Mouse (Mus musculus) heart, embryonic 14.5 days (tissue): Measurements from ENCODE around the gene Mrpl40. TPM values are rescaled to one million over a fixed set of nuclear protein-coding genes. Genes with fewer than 3 reads are reported as not detected.

Experiments used
- ATAC-seq: fragments of 200-750 bp; cut with Nextera tagmentation; 2 replicates; pipeline ENCODE4 v1.8.0; 2017; ENCODE audit warnings: low read depth, moderate TSS enrichment; ENCODE audit not compliant: insufficient number of reproducible peaks, insufficient read depth, low FRiP score
- H3K27ac ChIP-seq, 2 experiments: fragments of 200-500 bp in 1 of 2; fragments of 300-500 bp in 1 of 2; sonication (generic) in 1 of 2; replicated peaks in 1 of 2; 2 replicates each; pipeline ENCODE4 v1.5.1; 2012 to 2014; ENCODE audit warnings: low read depth in 2 of 2, low read length in 2 of 2, control low read depth in 1 of 2, mild to moderate bottlenecking in 1 of 2, mixed read lengths in 1 of 2; ENCODE audit not compliant: control insufficient read depth in 1 of 2, insufficient read depth in 1 of 2
- H3K27me3 ChIP-seq: fragments of 300-500 bp; sonication (generic); 2 replicates; pipeline ENCODE4 v1.6.1; 2014; ENCODE audit warnings: mild to moderate bottlenecking, low read length, control low read depth; ENCODE audit not compliant: control insufficient read depth, insufficient read depth
- H3K36me3 ChIP-seq: fragments of 300-500 bp; sonication (generic); 2 replicates; pipeline ENCODE4 v1.6.1; 2014; ENCODE audit warnings: mild to moderate bottlenecking, control low read depth, low read length, mixed read lengths; ENCODE audit not compliant: control insufficient read depth, insufficient read depth
- H3K4me1 ChIP-seq, 2 experiments: fragments of 200-500 bp in 1 of 2; fragments of 300-500 bp in 1 of 2; sonication (generic) in 1 of 2; 2 replicates each; pipeline ENCODE4 v1.6.1; 2012 to 2014; ENCODE audit warnings: low read length in 2 of 2, control low read depth in 1 of 2, mixed read lengths in 1 of 2; ENCODE audit not compliant: control insufficient read depth in 2 of 2, insufficient read depth in 2 of 2
- H3K4me2 ChIP-seq: fragments of 300-500 bp; sonication (generic); 2 replicates; pipeline ENCODE4 v1.6.1; 2014; ENCODE audit warnings: mild to moderate bottlenecking, low read length
- H3K4me3 ChIP-seq, 2 experiments: fragments of 200-500 bp in 1 of 2; fragments of 300-500 bp in 1 of 2; sonication (generic) in 1 of 2; 2 replicates each; pipeline ENCODE4 v1.5.1; 2012 to 2014; ENCODE audit warnings: low read length in 2 of 2, mild to moderate bottlenecking in 2 of 2, control low read depth in 1 of 2, low read depth in 1 of 2, moderate library complexity in 1 of 2; ENCODE audit not compliant: control insufficient read depth in 1 of 2, insufficient read depth in 1 of 2
- H3K9ac ChIP-seq: fragments of 300-500 bp; sonication (generic); 2 replicates; pipeline ENCODE4 v1.6.1; 2014; ENCODE audit warnings: mild to moderate bottlenecking, low read length
- H3K9me3 ChIP-seq: fragments of 300-500 bp; sonication (generic); 2 replicates; pipeline ENCODE4 v1.6.1; 2016; ENCODE audit warnings: low read length, control low read depth; ENCODE audit not compliant: control insufficient read depth
- WGBS: fragments of 180-500 bp; shearing (Covaris S2); extraction: QIAGEN DNeasy Blood & Tissue Kit; methylation state at CpG from one replicate; pipeline ENCODE4 v1.1.7; 2014; 5-methylcytosine and 5-hydroxymethylcytosine counted together
- polyA plus RNA-seq: library from polyadenylated mRNA; unstranded; fragments of >200 nt; fragmentation: Nextera tagmentation; extraction: Ambion mirVana; gene quantifications from 2 replicates; pipeline ENCODE4 v1.2.1, GENCODE M21; 2014

Mrpl40 gene
- polyA plus RNA-seq, 1 experiment from 2014 or later, result 90.5 TPM

- H3K27me3 ChIP-seq, result no peaks in the 10 kb centered on the region
- ATAC-seq, result no peak
- peaks cover 97% of the 10 kb centered on the region for H3K36me3 ChIP-seq
- H3K4me1 ChIP-seq, result no peaks in the 10 kb centered on the region
- no peak overlapping the region for H3K4me3 ChIP-seq
- H3K27ac ChIP-seq, result no peak overlapping the region
- WGBS, result 88% methylated on average over 3 of the region's 3 CpGs
- H3K9me3 ChIP-seq, result no peaks in the 10 kb centered on the region
- no peak overlapping the region for H3K9ac ChIP-seq
- H3K4me2 ChIP-seq, result no peak overlapping the region
These were observed 48.0 kb downstream of the Mrpl40 start for GRCm38 (mm10) chr16:18828630-18829029.

- 76% methylated on average over 4 of the region's 4 CpGs for WGBS
- no peak for ATAC-seq
- Histone ChIP-seq H3K27me3 (no peaks in the 10 kb centered on the region), H3K4me3 (no peak overlapping the region), H3K36me3 (peaks cover 99% of the 10 kb centered on the region), H3K4me1 (no peaks in the 10 kb centered on the region), H3K9ac (no peak overlapping the region), H3K4me2 (no peak overlapping the region), H3K27ac (no peak overlapping the region), H3K9me3 (no peaks in the 10 kb centered on the region)
These were observed 53.7 kb downstream of the Mrpl40 start for GRCm38 (mm10) chr16:18822925-18823324.

- Histone ChIP-seq H3K36me3 (peaks cover 99% of the 10 kb centered on the region), H3K4me2 (no peak overlapping the region), H3K4me1 (no peaks in the 10 kb centered on the region), H3K4me3 (no peak overlapping the region), H3K9me3 (no peaks in the 10 kb centered on the region), H3K27ac (no peak overlapping the region), H3K9ac (no peak overlapping the region), H3K27me3 (no peaks in the 10 kb centered on the region)
- no peak for ATAC-seq
- WGBS, result 76% methylated on average over 1 of the region's 1 CpGs
These were observed 54.3 kb downstream of the Mrpl40 start for GRCm38 (mm10) chr16:18822356-18822755.

Other genes starting within 250 kb of the Mrpl40 start
- gene Sept5, start 246.9 kb downstream of the Mrpl40 start, polyA plus RNA-seq, result 5.8 and 7.3 TPM in 2 replicates
- gene Cldn5, start 100.0 kb downstream of the Mrpl40 start, polyA plus RNA-seq, result 19.5 and 22.7 TPM in 2 replicates
- gene Ufd1, start 65.1 kb downstream of the Mrpl40 start, polyA plus RNA-seq, result 65.8 and 70.3 TPM in 2 replicates
- 34.1 and 35.7 TPM in 2 replicates for gene Cdc45, start 64.9 kb downstream of the Mrpl40 start, polyA plus RNA-seq
- gene 2510002D24Rik, start 40.3 kb downstream of the Mrpl40 start, polyA plus RNA-seq, result 37.3 and 40.5 TPM in 2 replicates
- not detected in 2 replicates for gene Gm28539, start 40.3 kb downstream of the Mrpl40 start, polyA plus RNA-seq
- gene Hira, start 175 bp upstream of the Mrpl40 start, polyA plus RNA-seq, result 10.9 and 13.0 TPM in 2 replicates